Mouse (Mus musculus) cerebellum, adult 2 months (tissue): ENCODE measurements at regions not wholly inside any gene's neighbourhood (a gene's known extent, or its start where the extent isn't known, plus 50 kb on each side); places are given as distances from the start of the nearest gene placed in this dataset.

Experiments
- CTCF ChIP-seq: fragments of 200-500 bp; IDR thresholded peaks from 2 replicates; pipeline ENCODE4 v1.5.1; 2011; ENCODE audit warnings: low read depth, mild to moderate bottlenecking, control low read depth, low read length, moderate library complexity, borderline replicate concordance; ENCODE audit not compliant: insufficient read depth
- POLR2A ChIP-seq: fragments of 200-500 bp; IDR thresholded peaks from 2 replicates; pipeline ENCODE4 v1.6.1; 2011; ENCODE audit warnings: low read length, control low read depth, borderline replicate concordance; ENCODE audit not compliant: insufficient read depth

DNA sequence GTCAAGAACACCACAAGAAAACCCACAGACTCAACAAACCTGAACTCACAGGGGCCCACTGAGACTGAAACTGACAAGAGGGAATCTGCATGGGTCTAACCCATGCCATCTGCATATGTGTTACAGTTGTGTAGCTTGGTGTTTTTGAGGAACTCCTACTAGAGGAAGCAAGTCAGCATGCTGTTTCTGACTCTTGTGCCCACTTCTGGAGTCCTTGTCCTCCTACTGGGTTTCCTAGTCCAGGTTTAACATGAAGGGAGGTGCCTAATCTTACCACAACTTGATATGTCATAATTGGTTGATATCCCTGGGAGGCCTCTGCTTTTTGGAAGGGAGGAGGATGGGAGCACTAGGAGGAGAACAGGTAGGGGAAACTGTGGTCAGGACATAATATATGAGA is 50.2 kb upstream of the Sp4 start:
- TF ChIP-seq CTCF (no peak), POLR2A (no peak)
